Mouse (Mus musculus): ENCODE results near the gene Tshz3. TPM values are rescaled to one million over a fixed set of nuclear protein-coding genes. Genes with fewer than 3 reads are reported as not detected.
A peak's percentile ranks its signal among the peaks of the same experiment; 100 is the strongest.

Gene Tshz3
- 22.7 and 34.9 TPM in 2 replicates for polyA plus RNA-seq (2012; rRNA removed)

DNA sequence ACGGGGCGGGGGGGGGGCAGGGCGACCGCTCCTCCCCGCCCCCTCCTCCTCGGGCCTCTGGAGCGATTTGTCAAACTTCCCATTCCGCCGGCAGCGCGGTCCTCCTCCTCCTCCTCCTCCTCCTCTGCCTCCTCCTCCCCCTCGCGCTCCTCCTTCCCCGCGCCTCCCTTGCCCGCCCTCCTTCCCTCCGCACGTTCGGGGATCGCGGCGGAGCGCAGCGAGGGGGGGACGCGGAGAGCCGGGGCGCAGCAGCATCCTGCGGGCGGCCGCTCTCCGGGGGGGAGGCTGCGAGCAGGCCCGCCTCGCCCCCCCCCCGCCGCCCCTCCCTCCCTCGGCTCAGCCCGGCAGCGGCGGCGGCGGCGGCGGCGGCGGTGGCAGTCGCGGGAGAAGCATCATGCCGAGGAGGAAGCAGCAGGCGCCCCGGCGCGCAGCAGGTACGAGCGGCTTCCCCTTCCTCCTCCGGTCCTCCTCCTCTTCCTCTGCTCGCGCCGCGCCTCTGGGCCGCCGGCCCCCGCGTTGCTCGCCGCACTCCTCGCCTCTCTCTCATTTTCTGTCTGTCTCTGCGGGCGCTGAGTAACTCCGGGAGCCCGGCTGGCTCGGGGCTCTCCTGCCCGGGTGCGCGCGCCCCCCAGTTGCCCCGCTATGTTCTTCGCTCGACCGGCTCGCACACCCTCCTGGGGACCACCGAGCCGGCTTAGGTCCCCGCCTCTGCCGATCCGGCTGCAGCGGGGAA lies at the start of gene Tshz3:
TSS of gene Tshz3 (plus strand) at position 263 of the 733 bp plus-strand sequence.
- DNase-seq (ENCODE audit: low read depth) = peak; percentile 92
- no peak for TF ChIP-seq CTCF (IDR thresholded peaks at IDR 0.05; ENCODE audit: borderline replicate concordance, extremely low read depth, insufficient read depth, insufficient read length)
- TF ChIP-seq POLR2A (IDR thresholded peaks at IDR 0.05; ENCODE audit: borderline replicate concordance, extremely low read depth, insufficient read depth, insufficient read length, poor library complexity, severe bottlenecking) = peak; percentile 32; the same call in 1 of the 2 replicates

DNA sequence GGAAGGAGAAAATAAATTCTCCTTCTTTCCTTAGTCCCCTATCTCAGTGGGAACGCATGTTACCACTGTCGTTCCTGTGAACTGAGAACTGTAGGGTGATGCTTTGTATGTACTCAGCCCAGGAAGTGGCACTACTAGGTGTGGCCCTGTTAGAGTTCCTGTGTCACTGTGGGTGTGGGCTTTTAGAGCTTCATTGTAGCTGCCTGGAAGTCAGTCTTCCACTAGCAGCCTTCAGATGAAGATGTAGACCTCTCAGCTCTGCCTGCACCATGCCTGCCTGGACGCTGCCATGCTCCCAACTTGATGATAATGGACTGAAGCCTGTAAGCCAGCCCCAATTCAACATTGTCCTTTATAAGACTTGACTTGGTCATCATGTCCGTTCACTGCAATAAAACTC lies 42.0 kb upstream of the Tshz3 start:
- no peak for DNase-seq (ENCODE audit: low read depth)
- TF ChIP-seq POLR2A (IDR thresholded peaks at IDR 0.05; ENCODE audit: borderline replicate concordance, extremely low read depth, insufficient read depth, insufficient read length, poor library complexity, severe bottlenecking) = no peak

DNA sequence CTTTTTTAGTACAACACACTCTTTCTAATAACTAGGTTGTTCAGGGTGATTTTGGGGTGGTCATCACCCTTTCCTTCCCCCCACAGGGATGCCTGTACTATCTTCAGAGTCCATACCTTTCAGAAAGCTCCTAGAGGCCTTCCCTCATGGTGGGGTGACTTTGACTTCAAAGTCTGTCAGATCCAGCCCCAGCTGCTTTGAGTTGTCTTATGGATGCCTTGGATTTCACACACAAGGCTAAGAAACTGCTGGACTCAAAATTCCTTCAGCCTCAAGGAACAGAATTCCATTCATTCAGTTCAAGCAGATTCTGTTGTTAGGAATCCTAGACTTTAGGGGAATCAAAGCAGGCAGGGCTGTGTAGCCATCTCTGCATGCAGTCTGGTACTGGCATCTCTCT lies 41.5 kb upstream of the Tshz3 start:
- TF ChIP-seq CTCF (IDR thresholded peaks at IDR 0.05; ENCODE audit: borderline replicate concordance, extremely low read depth, insufficient read depth, insufficient read length) = no peak
- TF ChIP-seq POLR2A (IDR thresholded peaks at IDR 0.05; ENCODE audit: borderline replicate concordance, extremely low read depth, insufficient read depth, insufficient read length, poor library complexity, severe bottlenecking) = no peak
- DNase-seq (ENCODE audit: low read depth) = no peak

DNA sequence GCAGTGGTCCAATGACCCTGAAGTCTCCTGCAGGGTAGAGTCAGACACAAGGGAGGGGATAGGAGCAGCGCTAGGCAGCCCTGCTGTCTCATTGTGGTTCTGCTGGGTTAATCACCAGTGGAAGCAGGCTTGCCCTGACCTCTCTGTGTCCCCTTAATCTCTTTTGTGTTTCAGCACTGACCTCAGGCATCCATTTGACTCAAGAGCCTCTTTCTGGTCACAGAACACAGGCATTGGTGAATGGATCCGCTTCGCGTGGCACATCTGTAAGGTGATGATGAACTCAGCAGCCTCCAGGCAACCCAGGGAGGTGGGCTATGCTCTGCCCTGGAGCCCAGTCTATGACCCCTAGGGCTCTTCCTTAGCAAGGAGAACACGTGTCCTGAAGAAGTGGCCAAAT lies 39.6 kb upstream of the Tshz3 start:
- TF ChIP-seq CTCF (IDR thresholded peaks at IDR 0.05; ENCODE audit: borderline replicate concordance, extremely low read depth, insufficient read depth, insufficient read length) (no peak), POLR2A (IDR thresholded peaks at IDR 0.05; ENCODE audit: borderline replicate concordance, extremely low read depth, insufficient read depth, insufficient read length, poor library complexity, severe bottlenecking) (no peak)
- no peak for DNase-seq (ENCODE audit: low read depth)

DNA sequence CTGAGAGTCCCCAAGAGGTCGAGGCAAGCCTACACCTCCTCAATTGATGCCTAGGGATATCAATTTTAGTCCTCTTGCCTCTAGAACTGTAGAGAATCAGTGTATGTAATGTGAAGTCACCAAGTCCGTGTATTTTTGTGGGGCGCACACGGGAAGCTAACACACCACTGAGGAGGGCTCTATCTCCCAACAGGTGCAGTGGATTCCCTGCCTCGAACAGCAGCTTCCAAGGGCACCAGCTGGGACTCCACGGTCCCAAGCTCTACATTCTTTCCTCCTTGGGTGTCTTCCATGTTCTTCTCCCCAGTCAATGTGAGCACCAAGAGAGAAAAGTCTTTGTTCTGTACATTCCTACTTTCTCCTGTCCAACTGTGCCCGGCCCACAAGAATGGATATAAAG lies 38.7 kb upstream of the Tshz3 start:
- no peak for DNase-seq (ENCODE audit: low read depth)
- TF ChIP-seq POLR2A (IDR thresholded peaks at IDR 0.05; ENCODE audit: borderline replicate concordance, extremely low read depth, insufficient read depth, insufficient read length, poor library complexity, severe bottlenecking) = no peak
- TF ChIP-seq CTCF (IDR thresholded peaks at IDR 0.05; ENCODE audit: borderline replicate concordance, extremely low read depth, insufficient read depth, insufficient read length) = no peak

DNA sequence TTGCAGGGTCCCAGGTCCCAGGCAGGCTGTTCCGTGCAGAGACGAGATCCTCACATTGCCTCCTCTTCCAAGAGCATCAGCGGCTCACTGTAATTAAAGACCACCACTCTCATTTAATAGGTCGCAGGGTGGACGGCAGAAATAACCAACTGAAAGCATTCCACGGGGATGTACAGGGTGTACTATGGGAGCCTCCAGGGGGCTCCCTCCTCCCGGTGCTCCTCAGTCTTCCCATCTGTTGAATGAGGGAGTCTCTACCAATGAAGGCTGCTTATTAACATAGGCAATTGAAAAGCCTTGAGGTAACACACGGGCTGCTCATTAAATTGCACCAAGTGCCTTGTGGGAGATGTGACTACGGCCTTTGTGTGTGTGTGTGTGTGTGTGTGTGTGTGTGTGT lies 37.3 kb upstream of the Tshz3 start:
- TF ChIP-seq POLR2A (IDR thresholded peaks at IDR 0.05; ENCODE audit: borderline replicate concordance, extremely low read depth, insufficient read depth, insufficient read length, poor library complexity, severe bottlenecking) = no peak
- TF ChIP-seq CTCF (IDR thresholded peaks at IDR 0.05; ENCODE audit: borderline replicate concordance, extremely low read depth, insufficient read depth, insufficient read length) = no peak
- DNase-seq (ENCODE audit: low read depth) = no peak

DNA sequence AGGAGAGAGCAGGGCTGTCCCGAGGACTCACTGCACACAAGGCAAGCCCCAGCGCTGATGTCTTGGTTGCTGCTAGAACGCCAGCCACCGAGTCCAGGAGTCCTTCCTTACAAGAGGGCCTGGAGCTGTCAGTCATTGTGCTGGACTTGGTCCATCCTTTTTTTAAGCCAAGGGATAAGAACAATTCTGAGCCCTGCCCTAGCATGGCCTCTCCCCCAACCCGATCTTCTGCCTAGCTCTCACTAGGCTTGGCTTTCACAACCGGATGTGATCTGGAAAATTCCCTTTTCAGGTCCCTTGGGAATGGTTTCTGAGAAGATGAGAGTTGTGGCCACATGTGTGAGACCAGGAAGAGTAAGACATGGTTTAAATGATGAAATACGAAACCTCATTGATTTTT lies 34.5 kb upstream of the Tshz3 start:
- DNase-seq (ENCODE audit: low read depth) = no peak
- TF ChIP-seq POLR2A (IDR thresholded peaks at IDR 0.05; ENCODE audit: borderline replicate concordance, extremely low read depth, insufficient read depth, insufficient read length, poor library complexity, severe bottlenecking) (no peak), CTCF (IDR thresholded peaks at IDR 0.05; ENCODE audit: borderline replicate concordance, extremely low read depth, insufficient read depth, insufficient read length) (no peak)

DNA sequence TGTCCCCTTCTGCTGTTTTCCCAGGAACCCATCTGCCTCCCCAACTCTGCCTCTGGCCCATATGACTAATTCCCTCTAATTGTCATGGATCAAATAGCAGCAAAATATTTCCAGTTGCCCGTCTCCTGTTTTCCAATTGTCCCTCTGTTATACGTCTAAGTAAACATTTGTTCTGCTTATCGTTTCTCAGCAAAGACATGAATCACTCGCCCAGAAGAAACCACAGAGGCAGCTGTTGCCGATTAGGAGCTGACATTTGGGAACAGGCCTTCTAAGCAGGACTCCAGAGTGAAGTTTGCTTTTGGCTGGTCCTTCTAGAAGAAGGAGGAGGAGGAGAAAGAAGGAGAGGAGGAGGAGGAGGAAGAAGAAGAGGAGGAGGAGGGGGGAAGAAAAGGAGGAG lies 30.2 kb upstream of the Tshz3 start:
- DNase-seq (ENCODE audit: low read depth) = no peak
- TF ChIP-seq CTCF (IDR thresholded peaks at IDR 0.05; ENCODE audit: borderline replicate concordance, extremely low read depth, insufficient read depth, insufficient read length) = no peak
- no peak for TF ChIP-seq POLR2A (IDR thresholded peaks at IDR 0.05; ENCODE audit: borderline replicate concordance, extremely low read depth, insufficient read depth, insufficient read length, poor library complexity, severe bottlenecking)

DNA sequence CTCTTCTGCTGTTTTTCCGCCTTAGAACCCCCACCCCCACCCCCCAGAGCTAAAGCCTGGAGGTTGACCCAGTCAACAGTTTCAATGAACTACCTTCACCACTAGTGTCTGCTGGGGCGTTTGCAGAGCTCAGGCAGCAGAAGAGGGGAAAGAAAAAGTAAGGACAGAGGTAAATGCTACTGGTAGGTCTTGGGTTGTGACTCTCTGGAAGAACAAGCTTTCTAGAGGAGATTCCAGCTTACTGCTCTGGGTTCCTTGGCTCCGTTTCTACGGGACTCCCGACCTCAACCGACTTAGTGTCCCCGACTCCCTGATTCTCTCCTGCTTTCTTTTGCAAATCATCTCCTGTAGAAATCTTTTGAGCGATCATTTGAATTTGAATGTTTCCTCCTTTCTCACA lies 19.9 kb upstream of the Tshz3 start:
- TF ChIP-seq POLR2A (IDR thresholded peaks at IDR 0.05; ENCODE audit: borderline replicate concordance, extremely low read depth, insufficient read depth, insufficient read length, poor library complexity, severe bottlenecking) = no peak
- TF ChIP-seq CTCF (IDR thresholded peaks at IDR 0.05; ENCODE audit: borderline replicate concordance, extremely low read depth, insufficient read depth, insufficient read length) = no peak
- no peak for DNase-seq (ENCODE audit: low read depth)

DNA sequence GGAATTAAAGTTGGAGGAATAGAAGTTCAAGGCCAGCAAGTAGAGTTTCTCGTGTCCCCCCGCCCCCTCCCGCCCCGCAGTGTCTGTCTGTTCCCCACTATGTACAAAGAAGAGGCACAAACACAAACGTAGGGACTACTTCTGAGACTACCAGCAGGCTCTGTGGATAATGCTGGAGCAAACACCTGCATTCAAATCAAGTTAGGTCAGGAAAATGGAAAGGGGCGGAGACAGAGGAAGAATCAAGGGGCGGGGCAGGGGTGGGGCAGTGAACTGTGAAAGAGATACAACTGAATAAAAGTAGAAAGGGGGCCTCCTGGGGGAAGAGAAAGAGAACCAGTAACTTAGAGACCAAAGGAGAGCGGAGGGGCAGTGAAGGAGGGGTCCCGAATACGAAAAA lies 19.4 kb upstream of the Tshz3 start:
- TF ChIP-seq POLR2A (IDR thresholded peaks at IDR 0.05; ENCODE audit: borderline replicate concordance, extremely low read depth, insufficient read depth, insufficient read length, poor library complexity, severe bottlenecking) (no peak), CTCF (IDR thresholded peaks at IDR 0.05; ENCODE audit: borderline replicate concordance, extremely low read depth, insufficient read depth, insufficient read length) (no peak)
- peak; percentile 29 for DNase-seq (ENCODE audit: low read depth)

DNA sequence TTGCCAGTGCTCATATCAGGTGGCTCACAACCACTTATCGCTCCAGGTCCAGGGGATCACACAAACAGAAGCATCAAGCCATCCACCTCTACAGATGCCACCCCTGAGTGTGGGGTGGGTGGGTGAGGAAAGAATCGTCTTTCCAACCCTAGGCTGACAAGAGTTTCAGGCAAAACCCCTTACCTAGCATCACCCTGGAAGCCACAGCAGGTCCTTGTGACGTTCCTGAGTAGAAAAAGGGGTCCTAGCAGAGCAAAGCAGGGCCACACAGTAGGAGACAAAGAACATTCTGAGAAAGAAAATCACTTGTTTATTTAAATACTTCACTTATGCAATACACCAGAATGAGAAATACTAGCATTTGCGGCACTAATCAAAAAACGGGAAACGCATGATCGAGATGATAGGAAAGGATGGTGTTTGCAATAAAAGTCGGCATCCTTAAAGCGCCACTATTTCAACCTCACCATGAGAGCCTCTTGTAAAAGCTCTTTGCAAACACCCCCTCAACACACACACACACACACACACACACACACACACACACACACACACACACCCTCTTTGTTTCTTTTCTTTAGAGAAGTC lies 18.8 kb upstream of the Tshz3 start:
- DNase-seq (ENCODE audit: low read depth) = peak; percentile 57

DNA sequence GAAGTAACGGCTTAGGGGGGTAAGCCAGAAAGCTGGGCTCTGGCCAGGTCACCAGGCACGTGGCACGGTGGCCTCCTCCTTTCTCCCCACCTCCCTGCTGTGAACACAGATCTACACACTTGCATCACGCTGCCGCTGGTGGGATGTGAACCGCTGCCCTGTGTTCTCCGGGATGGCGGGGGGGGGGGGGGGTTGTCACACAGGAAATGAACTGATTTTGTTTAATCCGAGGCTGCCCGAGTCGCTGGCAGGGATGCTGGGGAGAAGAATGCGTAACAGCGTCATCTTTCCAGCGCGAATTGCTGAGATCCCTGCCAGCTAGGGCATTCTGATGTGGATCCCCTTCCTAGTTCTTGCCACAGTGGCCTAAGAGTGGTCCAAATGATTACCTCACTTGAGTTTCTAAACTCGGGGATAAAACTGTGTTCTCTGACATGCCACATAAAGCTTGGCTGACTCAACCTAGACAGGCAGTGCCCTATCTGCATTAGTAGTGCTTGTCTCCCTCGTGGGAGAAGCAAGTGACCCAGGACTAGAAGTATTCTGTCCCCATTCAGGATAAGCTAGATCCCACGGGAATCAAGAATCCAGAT lies 18.0 kb upstream of the Tshz3 start:
- TF ChIP-seq POLR2A (IDR thresholded peaks at IDR 0.05; ENCODE audit: borderline replicate concordance, extremely low read depth, insufficient read depth, insufficient read length, poor library complexity, severe bottlenecking) (no peak), CTCF (IDR thresholded peaks at IDR 0.05; ENCODE audit: borderline replicate concordance, extremely low read depth, insufficient read depth, insufficient read length) (no peak)

More for the DNA sequence above, 18.8 kb upstream of the Tshz3 start:
- TF ChIP-seq POLR2A (IDR thresholded peaks at IDR 0.05; ENCODE audit: borderline replicate concordance, extremely low read depth, insufficient read depth, insufficient read length, poor library complexity, severe bottlenecking) (no peak), CTCF (IDR thresholded peaks at IDR 0.05; ENCODE audit: borderline replicate concordance, extremely low read depth, insufficient read depth, insufficient read length) (no peak)

More for the DNA sequence above, 18.0 kb upstream of the Tshz3 start:
- DNase-seq (ENCODE audit: low read depth) = peak; percentile 74
